Mouse (Mus musculus): ENCODE data around the gene Trappc3l. TPM values are rescaled to one million over a fixed set of nuclear protein-coding genes. Genes with fewer than 3 reads are reported as not detected.
"Not testable (repeated sequence)": the region's sequence is repeated elsewhere in the genome, so short reads cannot be mapped to it uniquely, and the experiment has no call there.

Trappc3l gene
- not detected in 3 replicates for total RNA-seq (2017)

DNA sequence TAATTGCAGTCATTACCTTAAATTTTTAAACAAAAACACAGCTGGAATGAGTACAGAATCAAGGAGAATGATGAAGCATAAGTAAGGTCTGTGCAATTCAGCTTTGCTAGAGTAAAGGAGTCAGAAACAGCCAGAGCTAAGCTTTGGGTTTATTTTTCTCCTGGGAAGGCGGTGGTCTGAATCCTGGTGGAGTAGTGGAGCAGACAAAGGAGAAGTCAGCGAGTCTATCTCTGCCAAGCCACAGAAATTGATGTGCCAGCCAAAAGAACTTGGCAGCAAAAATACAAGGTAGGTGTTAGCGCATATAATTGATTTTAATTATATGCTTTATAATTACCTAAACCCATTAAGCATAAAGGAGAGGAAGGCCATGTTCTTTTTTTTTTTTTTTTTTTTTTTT, at the start of gene Trappc3l:
Gene Trappc3l (plus strand): TSS at position 197 of the 400 bp plus-strand sequence.
- ATAC-seq (replicated peaks; ENCODE audit: insufficient number of reproducible peaks, low FRiP score, low TSS enrichment, poor library complexity, severe bottlenecking), result no peak

- ATAC-seq (replicated peaks; ENCODE audit: insufficient number of reproducible peaks, low FRiP score, low TSS enrichment, poor library complexity, severe bottlenecking), result not testable (repeated sequence)
Observed at GRCm38 (mm10) chr10:33996686-33997085, 40.7 kb upstream of the Trappc3l start.

DNA sequence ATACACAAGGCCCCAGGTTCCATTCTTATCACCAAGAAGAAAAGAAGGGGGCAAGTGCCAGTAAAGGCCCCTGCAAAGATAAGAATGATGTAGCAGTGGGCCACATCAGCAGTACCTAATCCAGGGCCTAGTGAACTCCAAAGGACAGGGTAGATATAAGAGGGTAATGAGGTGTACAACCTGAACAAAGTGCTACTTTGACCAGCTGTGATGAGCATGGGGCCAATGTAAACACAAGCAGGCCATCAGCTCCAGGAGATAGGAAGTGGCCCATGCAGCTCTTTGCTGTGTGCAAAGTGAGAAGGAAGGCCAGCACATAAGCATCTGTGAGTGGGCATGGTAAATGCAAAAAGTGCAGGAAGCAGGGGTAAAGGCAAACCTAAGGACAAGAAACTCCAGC, 39.0 kb upstream of the Trappc3l start:
- ATAC-seq (replicated peaks; ENCODE audit: insufficient number of reproducible peaks, low FRiP score, low TSS enrichment, poor library complexity, severe bottlenecking), result no peak

DNA sequence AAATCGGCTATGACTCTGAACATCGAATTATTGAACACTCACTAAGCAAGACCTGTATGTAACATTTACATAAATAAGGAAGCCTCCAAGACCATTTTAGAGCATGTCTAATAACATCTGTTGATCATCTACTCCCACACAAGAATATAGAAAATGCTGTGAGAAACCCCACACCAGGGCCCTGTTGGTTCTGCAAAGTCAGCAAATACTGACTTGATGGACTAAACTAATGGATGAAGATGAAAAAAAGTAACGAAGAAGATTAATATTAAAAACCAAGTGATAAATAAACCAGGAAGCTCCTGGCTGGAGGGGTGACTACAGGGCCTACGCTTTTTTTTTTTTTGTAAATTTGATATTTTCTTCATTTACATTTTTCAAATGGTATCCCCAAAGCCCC, 24.8 kb upstream of the Trappc3l start:
- ATAC-seq (replicated peaks; ENCODE audit: insufficient number of reproducible peaks, low FRiP score, low TSS enrichment, poor library complexity, severe bottlenecking), result no peak

- ATAC-seq (replicated peaks; ENCODE audit: insufficient number of reproducible peaks, low FRiP score, low TSS enrichment, poor library complexity, severe bottlenecking), result no peak
Observed at GRCm38 (mm10) chr10:34013241-34013640, 24.2 kb upstream of the Trappc3l start.

GRCm38 (mm10) chr10:34018746-34019301, 18.6 kb upstream of the Trappc3l start:
- no peak for ATAC-seq (replicated peaks; ENCODE audit: insufficient number of reproducible peaks, low FRiP score, low TSS enrichment, poor library complexity, severe bottlenecking)

GRCm38 (mm10) chr10:34019302-34020075, 17.9 kb upstream of the Trappc3l start, which contains the start of gene Rwdd1:
Gene Rwdd1, minus strand, starts transcription at chr10:34019624.
- ATAC-seq (replicated peaks; ENCODE audit: insufficient number of reproducible peaks, low FRiP score, low TSS enrichment, poor library complexity, severe bottlenecking), result peak; percentile 97

GRCm38 (mm10) chr10:34030322-34030721, 7.1 kb upstream of the Trappc3l start:
- ATAC-seq (replicated peaks; ENCODE audit: insufficient number of reproducible peaks, low FRiP score, low TSS enrichment, poor library complexity, severe bottlenecking), result no peak; the same call in 1 of the 2 replicates

DNA sequence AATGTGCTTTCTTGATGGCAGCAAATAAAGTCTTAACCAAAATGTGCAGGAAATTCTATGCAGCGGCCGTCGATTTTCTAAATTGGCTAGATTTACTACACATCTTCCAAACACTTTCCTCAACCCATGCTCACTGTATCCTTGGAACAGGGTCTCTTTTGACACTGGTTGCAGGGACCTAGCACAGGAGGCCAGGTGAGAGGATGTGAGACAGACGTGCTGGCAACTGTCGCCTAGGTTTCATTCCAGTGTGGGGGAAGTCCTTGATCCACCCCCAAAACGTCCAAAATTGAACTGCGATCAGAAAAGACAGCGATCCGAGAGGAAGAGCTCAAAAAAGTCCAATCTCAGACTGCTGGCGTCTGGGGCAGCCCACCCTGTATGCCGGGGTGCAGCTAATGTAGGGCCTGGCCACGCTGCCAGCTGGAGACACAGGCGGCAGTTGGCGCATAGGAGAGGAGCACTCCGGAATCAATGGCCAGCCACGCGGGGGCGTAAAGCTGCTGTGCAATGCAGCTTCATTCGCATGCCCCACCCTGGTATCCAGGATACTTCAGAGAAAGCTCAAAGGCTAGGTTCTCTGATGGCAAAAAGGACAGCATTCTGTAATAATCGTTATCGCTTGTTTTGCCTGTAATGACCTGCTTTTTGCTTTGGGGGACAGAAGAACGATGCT, 3.6 kb upstream of the Trappc3l start:
- 0 out of 2 replicates have a peak, but pooled peaks have one; percentile 62 for ATAC-seq (replicated peaks; ENCODE audit: insufficient number of reproducible peaks, low FRiP score, low TSS enrichment, poor library complexity, severe bottlenecking)

DNA sequence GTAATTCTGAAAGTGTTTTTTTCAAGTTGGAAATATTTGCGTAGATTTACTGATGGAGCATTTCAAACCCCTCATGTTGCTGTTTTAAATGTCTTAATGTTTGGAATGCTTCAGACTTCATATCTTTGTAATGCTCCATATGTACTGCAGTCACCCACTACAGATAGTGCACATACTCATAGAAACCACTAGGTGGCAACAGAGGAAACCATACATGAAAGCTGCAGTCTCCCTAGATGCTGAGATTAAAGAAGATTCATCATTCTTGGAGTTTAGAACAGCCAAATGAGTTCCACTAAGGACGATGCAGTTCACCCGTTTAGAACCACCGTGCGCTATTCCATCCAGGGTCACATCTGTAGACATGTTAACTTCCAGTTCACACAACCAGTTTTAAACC, 810 bp upstream of the Trappc3l start:
- peak; percentile 83 for ATAC-seq (replicated peaks; ENCODE audit: insufficient number of reproducible peaks, low FRiP score, low TSS enrichment, poor library complexity, severe bottlenecking)

GRCm38 (mm10) chr10:34044210-34044609, 6.8 kb downstream of the Trappc3l start, which contains the start of gene Calhm4:
Gene Calhm4, minus strand, starts transcription at chr10:34044310.
- ATAC-seq (replicated peaks; ENCODE audit: insufficient number of reproducible peaks, low FRiP score, low TSS enrichment, poor library complexity, severe bottlenecking), result no peak

DNA sequence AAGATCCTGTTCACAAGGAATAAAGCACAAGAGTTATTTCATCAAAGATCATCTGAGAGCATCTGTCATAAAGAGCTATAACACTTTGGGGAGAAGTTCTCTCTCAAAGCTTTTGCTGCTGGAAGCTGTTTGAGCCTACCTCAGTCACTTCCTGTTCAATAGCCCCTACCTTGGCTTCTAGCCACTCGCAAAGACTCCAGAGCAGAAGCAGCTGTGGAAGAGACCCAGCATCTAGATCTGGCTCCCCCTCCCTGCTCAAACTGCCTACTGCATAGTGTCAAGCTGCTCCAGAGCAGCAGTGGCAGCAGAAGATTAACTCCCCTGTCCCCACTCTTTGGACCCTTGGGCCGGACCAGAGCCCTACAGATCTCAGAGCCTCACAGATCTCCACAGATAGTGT, 16.6 kb downstream of the Trappc3l start:
- no peak for ATAC-seq (replicated peaks; ENCODE audit: insufficient number of reproducible peaks, low FRiP score, low TSS enrichment, poor library complexity, severe bottlenecking)

DNA sequence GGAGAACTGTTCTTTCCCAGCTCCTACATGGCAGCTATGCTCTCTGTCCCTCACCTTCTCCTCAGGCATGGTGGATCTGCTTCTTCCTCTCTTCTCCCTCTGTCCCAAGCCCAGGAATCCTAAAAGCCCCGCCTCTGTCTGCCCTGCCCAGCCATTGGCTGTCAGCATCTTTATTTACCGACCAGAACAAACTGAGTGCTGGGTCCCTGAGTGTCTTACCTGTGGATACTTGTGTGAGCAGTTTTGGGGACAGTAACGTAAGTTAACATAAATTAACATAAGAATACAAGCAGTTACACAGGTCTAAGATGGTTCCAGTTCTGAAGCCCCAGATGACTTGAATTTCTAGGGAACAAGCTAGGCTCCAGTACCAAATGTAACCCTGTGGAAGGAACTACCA, 29.2 kb downstream of the Trappc3l start:
- ATAC-seq (replicated peaks; ENCODE audit: insufficient number of reproducible peaks, low FRiP score, low TSS enrichment, poor library complexity, severe bottlenecking), result no peak

GRCm38 (mm10) chr10:34069606-34070005, 32.2 kb downstream of the Trappc3l start:
- no peak for ATAC-seq (replicated peaks; ENCODE audit: insufficient number of reproducible peaks, low FRiP score, low TSS enrichment, poor library complexity, severe bottlenecking)

- no peak for ATAC-seq (replicated peaks; ENCODE audit: insufficient number of reproducible peaks, low FRiP score, low TSS enrichment, poor library complexity, severe bottlenecking)
Observed at GRCm38 (mm10) chr10:34070999-34071492, 33.6 kb downstream of the Trappc3l start.

GRCm38 (mm10) chr10:34071650-34072049, 34.3 kb downstream of the Trappc3l start:
- no peak for ATAC-seq (replicated peaks; ENCODE audit: insufficient number of reproducible peaks, low FRiP score, low TSS enrichment, poor library complexity, severe bottlenecking)

GRCm38 (mm10) chr10:34074522-34075200, 37.3 kb downstream of the Trappc3l start:
- ATAC-seq (replicated peaks; ENCODE audit: insufficient number of reproducible peaks, low FRiP score, low TSS enrichment, poor library complexity, severe bottlenecking), result no peak

DNA sequence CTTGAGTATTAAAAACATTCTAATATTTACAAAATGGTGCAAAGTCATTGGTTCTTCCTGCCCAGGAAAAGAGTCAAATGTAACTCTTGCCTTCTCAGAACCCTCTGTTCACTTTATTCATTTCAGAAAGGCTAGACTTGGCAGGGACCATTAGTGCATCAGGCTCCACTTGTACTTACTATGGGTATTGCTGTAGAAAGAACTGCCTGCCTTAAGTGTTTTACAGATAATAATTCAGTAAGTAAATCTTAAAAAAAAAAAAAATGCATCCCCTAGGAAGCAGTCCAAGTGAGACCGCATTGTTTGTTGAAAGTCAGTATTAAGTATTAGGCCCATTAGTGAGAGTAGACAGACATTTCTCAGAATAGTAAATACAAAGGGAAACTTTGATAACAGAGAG, 49.1 kb downstream of the Trappc3l start:
- ATAC-seq (replicated peaks; ENCODE audit: insufficient number of reproducible peaks, low FRiP score, low TSS enrichment, poor library complexity, severe bottlenecking), result no peak

DNA sequence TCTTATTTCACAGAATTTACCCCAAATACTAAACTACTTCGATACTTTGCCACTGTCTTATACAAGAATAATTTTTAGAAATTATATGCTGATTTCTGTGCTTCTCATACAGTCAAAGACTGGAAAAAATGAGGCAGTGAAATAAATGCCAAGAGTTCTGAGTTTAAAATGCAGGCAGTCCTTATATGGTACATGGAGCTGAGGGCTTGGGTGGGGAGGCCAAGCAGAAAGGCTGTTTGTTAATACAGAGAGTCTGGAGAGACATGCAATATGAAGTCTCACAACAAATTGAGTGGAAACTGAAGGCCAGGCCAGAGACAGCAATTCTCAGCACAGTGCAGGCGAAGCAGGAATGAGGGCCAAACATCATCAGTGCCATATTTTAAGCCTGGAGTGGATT, 51.1 kb downstream of the Trappc3l start:
- ATAC-seq (replicated peaks; ENCODE audit: insufficient number of reproducible peaks, low FRiP score, low TSS enrichment, poor library complexity, severe bottlenecking), result no peak

All from monocyte, adult 5-6 weeks (primary cell).